Mouse (Mus musculus) embryo, embryonic 11.5 days (tissue): Measurements from ENCODE around the gene Lhfpl2.

Source experiments
- DNase-seq: peaks from one replicate; pipeline ENCODE4 v3.0.0-alpha.2; 2012; ENCODE audit warnings: low read depth, low spot score

The Lhfpl2 gene

DNA sequence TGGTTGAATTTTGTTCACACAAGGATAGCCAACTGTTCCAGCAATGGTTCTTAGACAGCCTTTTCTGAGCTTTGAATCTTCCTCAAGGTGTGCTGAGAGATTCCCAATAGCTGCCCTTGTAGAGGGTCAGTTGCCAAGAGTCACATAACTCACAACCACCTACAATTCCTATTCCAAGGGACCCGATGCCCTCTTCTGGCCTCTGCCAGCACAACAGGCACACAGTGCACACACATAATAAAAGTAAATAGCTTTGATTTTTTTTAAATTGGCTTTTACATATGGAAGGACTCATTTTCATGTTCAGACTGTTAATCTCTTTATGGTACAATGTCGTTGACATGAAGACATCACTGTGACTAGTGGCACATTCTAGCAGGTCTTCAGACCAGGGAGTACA, 155.1 kb downstream of the Lhfpl2 start:
- DNase-seq, result no peak

DNA sequence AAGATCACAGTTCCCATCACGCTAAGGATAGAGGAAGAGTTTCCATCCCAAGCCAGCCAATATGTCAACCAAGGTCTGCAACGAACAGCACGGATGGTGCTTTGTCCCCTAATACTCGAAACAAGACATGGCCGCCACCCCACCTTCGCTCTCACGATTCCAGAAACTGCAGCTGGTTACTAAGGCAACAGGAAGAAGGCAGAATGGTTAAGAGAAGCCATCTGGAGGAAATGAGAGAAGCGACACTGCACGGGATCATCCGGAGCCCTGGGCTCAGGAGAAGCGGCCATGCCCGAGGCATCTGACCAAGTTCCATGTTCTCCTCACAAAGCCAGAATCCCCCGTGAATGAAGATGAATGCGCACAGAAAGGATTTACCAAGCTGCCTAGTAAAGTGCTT, 166.0 kb downstream of the Lhfpl2 start:
- DNase-seq, result no peak

DNA sequence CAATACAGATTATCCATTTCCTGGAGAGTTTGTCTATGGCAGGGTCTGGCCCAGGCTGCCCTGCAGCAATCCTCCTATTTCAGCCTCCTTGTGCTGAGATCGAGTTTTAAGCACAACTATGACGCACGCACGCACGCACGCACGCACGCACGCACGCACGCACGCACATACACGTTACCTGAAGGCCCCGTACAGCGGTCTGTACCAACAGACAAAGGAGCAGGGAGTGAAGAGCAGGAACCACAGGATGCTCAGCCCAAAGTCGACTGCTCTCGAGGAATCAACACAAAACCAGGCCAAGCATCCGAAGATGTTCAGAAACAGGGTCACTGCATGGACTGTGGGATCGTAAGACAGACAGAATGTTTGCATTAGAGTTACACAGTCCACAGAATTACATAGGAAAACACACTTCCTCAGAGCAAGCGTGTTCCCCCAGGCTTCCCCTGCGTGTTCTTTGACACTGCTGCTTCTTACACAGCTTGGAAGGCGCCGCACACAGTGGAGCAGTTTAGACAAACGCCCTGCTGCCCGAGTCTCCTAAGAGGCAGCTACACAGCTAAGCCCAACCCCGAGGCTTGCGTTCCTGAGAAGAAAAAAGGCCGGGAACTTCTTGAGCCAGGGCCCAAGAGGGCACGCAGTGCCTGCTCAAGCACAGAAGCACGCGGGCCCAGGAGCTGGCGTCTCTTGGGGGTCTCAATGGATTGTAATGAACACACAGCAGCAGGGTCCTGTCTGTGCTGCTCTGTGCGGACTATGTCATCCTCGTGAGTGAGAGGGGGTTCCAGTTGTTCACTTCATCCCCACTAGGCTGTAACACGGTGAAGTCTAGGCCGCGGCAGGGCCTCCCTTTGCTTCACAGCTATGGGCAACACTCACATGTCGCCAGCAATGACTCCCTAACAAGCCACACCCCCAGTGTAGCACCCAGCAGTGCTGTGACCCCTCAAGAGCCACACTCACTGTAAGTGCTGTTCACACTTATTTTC, 167.4 kb downstream of the Lhfpl2 start:
- DNase-seq, result no peak

DNA sequence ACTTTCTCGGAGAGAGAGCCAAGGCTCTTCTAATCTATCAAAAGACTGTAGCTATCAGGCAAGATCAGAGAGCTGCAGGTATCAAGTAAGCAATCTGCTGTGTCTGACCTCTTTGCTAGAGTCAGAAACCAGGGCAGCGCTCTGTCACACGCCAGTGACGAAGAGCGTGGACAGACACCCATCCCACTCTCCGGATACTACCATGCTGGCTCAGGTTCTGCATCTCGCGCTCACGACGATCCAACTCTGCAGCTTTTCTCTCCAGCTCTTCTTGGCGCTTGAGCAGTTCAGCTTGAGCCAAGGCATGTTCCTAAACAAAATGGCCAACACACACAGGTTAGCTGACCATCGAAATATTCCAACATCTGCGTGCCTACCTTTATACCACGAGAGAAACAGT, 174.3 kb downstream of the Lhfpl2 start:
- no peak for DNase-seq

DNA sequence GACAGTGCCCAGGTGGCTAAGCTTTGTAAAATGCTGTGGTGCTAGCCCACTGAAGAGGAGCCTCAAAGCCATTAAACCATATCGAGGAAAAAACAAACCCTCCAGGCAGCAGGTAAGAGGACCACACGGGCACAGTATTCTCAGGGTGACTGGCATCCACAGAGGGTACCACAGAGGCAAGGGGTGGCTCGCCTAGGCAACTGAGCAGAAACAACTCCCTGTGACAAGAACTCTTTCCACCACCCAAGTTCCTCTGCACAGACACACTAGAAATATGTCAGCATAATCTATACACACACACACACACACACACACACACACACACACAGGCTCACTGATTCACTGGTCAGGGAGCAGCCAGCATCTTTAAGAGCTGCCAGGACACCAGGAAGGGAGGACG, 181.9 kb downstream of the Lhfpl2 start:
- DNase-seq, result no peak

DNA sequence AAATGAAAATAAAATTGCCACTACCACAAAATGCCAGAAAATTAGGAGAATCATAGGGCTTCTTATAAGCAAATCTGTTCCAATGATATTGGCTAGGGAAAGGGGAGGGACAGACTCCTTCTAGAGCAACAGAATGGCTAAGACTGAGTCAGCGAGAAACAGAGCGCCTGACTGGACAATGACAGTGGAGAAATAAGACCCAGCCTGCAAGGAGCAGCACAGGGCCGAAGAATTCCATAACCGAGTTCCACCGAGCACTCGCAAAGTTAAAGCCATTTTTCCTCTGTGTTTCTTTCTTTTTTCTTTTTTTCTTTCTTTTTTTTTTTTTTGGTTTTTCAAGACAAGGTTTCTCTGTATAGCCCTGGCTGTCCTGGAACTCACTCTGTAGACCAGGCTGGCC, 182.5 kb downstream of the Lhfpl2 start:
- DNase-seq, result no peak

DNA sequence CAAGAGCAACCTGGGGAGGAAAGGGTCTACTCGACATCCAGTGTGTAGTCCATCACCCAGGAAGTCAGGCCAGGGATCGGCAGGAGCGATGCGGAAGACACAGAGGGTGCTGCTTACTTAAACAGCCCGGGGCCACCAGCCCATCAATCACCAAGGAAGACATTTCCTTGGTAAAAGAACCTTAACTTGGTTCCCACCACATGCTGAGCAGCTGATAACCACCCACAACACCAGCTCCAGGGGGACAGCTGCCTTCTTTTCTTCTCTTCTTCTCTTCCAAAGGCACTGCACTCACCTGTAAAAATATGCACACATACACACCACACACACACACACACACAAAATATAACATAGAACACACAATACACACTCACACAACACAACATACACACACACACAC, 183.3 kb downstream of the Lhfpl2 start:
- DNase-seq, result no peak

DNA sequence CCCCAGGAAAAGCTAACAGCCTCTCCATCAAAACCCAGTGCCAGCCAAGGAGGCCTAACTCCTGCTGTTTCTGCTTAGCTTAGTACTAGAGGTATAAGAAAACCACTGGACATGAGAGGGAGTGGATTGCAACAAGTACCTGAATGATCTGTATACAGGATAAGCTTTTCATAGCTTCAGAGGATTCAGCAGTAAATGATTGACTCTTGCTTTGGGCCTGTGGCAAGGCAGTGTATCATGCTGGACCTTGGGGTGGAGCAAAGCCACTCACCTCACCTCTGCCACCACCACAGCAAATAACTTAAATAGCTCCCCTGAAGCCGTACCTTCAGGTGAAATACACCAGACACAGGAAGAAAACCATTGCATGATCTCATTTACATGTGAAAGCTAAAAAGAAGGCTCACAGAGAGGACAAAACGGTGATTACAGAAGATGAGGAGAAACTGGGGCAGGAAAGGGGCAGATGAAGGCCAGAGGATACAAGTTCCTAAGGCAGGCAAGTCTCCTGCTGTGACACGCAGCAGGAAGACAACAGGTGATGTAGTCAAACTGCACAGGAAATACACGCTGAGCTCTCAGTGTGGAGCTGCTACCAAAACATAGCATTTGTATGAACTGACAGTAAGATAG, 184.4 kb downstream of the Lhfpl2 start:
- DNase-seq, result no peak

DNA sequence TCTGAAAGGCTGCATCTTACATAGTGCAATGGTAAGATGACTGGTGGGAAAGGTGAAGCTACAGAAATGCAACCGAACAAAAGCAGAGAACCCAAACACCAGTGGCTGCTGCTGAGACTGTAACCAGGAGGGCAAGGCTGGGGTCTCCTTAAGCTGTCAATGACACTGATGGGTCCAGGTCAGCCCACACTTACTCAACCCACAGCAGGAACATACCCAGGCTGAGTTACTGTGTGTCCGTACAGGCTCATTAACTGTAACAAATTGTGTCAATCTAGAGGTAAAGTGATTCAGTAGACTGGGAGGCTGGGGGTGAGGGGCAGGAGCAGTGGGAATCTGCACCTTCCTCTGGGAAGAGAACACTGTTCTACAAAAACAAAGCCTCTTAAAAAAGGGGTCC, 185.3 kb downstream of the Lhfpl2 start:
- DNase-seq, result no peak
